Mouse (Mus musculus): ENCODE results near the gene Mms22l.

Gene Mms22l

DNA sequence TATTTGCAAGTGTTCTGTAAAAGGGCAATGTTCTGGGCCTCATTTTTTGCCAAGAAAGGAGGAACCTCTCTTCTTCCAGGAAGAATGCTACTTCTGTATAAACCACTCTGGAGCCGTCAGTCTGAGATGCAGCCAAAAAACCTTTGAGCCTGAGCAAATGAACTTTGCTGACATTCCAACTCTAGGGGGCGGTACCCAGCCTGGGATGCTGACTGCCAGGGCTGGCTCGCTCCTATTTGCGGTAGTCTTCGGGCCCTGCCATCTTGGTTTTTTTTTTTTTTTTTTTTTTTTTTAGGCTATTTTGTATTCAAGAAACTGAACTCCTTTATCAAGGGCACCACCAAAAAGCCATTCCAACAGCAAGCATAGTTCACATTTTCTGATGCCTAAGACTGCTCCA is 124.2 kb downstream of the Mms22l start:
- no peak for DNase-seq (ENCODE audit: low spot score)

DNA sequence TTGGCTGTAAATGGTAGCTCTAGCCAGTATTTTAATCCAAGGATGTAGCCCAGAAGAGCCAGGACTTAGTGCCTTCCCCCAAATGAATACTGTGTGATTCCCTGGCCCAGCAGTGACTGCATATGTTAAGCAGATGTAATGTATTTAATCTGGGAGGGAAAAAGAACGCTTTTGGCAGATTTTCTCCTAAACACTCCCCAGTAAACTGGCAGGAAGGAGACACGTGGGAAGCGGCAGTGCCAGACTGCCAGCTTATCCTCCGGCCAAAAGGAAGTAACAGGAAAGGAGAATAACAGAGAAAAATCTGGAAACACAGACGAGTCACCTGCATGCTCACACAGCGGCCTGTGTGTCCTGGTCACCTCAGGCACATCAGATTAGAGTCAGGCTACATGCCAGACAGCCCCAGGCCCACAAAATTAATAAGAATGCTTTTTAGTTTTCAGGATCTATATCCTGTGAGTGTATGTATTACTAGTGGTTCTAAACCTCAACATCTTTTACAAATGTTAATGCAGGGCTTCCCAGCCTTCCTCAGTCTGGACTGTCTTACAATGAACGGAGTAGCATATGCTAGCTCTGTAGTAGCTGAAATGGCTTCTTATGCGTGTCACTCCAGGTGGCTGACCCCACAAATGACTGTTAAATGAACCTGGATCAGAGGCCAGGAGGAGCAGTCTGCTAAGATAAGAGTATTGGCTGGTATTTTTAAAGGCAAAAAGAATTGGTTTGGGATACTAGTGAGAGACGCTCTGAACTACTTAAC is 125.4 kb downstream of the Mms22l start:
- DNase-seq (ENCODE audit: low spot score), result no peak

DNA sequence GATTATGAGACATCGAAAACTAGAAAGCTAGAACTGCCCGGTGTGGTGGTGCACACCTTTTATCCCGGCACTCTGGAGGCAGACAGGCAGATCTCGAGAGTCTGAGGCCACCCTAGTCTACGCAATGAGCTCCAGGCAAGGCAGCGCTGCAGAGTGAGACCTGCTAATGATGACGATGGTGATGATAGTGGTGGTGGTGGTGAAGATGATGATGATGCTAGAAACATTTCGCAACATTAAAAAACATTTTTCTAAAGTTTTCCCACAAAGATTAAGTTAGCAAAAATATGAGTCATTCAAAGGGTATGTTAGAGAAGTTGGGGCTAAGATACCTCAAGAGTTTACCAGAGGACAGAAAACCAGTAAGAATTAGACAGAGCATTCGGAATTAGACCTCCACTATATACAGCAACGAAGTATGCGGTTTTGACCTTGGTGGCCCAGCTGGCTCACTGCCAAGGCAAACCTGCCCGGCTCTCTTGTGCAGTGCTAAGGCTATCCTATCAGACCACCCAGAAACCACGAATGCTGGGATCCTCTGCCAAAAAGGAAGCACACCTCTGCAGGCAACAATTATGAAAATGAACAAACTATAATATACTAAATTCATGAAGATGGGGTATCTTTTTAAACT is 129.8 kb downstream of the Mms22l start:
- DNase-seq (ENCODE audit: low spot score), result no peak

DNA sequence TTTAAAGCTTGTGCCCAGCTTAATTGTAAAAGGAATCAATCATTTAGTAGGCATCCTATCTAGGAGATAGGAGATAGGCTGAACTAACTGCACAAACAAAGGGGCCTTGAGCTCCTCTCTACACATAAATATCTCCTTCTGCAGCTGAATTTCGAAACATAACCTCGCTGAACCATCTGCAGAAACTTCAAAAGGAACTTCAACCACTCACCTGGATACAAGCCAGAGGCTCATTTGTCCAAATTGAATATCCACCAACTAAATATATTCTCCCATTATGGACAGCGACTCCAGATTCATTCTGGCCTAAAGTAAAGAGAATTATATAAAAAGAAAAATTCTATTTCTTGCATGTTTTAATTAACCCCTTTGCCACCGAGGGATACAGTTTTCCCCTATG is 130.4 kb downstream of the Mms22l start:
- DNase-seq (ENCODE audit: low spot score), result no peak

DNA sequence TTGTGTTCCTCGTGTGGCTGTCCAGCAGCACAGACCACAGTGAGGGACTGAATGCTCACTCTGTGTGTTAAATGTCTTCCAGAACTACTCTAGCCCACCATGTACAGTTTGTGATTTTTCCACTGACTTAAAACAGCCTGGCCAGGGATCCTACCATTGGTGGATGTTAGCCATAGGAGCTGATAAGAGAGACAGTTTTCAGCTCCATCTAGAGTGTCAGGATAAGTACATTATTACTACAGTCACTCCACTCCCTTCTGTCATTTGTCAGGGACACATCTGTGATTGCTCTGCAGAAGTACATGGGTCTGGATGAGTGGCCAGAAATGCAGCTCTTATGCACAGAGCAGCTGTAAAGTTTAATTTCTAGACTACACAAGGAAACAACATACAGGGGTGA is 131.6 kb downstream of the Mms22l start:
- no peak for DNase-seq (ENCODE audit: low spot score)

DNA sequence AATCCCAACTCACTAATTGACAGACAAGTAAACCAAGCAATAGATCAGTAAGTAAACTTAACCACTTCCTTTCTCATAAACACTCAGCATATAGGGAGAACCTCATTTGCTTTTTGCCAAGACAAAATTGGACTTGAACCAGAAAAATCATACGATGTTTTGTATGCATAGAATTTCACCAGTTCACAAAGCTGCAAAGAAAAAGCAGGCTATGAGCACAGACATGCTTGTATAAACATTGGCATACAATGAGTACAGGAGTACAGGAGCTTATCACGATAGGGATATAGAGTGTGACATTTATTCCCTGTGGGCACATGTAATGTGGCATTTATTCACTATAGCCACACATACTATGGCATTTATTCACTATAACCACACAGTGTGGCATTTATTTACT is 134.2 kb downstream of the Mms22l start:
- DNase-seq (ENCODE audit: low spot score), result no peak

DNA sequence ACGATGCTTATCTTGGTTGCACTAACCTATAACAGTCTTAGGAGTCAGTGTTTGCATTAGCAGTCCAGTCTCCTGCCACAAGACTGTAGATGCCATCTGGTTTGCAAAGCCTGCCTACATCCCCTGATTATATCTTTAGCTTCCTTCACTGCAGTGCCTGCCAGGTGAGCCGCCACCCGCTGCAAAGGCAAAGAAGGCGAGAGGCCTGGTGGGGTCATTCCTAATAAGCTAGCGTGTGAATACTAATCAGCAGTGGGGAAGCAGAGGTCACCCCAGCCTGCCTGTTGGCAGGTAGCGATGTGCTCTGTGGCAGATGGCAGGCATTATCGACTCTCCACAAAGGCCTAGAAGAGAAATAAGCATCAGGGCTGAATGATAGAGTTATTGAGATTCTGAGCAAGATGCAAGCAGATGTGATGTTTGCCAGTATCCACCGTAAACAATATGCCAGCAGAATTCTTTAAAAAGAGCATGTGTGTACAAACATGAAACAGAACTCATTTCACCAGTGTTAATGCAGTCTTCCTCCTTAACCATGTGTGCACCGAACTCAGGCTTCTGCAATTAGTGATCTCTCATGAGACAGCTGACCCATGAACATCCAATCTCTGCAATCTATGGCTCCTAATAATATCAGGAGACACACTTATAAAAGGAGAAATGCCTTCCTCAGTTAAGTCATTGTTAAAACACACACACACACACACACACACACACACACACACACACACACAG is 135.1 kb downstream of the Mms22l start:
- DNase-seq (ENCODE audit: low spot score), result no peak

DNA sequence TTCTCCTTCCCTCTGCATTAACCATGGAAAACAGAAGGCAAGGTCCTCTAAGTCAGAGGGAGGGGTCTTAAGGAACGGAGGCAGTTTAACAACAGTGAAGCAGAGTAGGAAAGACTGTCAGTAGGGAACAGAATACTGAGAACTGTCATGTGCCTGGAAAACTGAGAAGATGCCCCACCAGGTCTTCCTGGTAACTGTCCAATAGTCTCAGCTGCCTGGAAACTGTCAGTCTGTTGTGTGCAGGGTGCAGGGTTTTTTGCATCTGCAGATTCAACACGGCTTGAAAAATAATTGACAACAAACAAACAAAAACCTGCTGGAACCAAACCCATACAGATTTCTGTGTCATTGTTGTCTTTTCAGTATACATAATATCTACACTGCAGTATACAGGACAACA is 146.1 kb downstream of the Mms22l start:
- no peak for DNase-seq (ENCODE audit: low spot score)

DNA sequence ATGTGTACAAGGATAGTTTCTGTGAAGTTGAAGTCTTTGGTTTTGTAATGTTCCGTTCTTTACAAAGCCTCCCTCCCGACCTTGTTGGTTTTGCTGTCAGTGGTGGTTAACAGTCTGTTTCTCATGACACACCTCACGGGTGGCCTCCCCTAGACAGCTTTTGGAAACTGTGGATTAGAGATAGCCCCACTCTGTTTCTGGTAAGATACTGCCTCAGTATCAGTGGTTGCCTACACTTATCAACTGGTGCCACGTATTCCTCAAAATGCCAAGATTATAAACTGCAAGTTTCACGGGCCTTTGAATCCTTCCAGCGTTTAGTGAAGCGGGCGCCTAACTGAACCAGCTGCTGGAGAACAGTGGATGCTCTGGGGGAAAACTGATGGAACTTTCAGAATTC is 148.5 kb downstream of the Mms22l start:
- peak; percentile 23 for DNase-seq (ENCODE audit: low spot score)
